Mouse (Mus musculus) monocyte, adult 5-6 weeks (primary cell): ENCODE data around the gene Hist1h4m. TPM values are rescaled to one million over a fixed set of nuclear protein-coding genes. Genes with fewer than 3 reads are reported as not detected.

Experiments
- total RNA-seq: library from RNA; stranded (forward); fragments of 200-1000, 200-491, 200-594 nt; gene quantifications from 3 replicates; pipeline ENCODE4 v1.2.3, GENCODE M21; 2017

Hist1h4m gene
- total RNA-seq, 1 experiment from 2014 or later: 131 TPM

Other genes with a start within 250 kb of the Hist1h4m start
- gene Olfr1364, start 230.0 kb upstream of the Hist1h4m start, total RNA-seq: not detected in 3 replicates
- not detected in 3 replicates for gene Olfr1362, start 197.7 kb upstream of the Hist1h4m start, total RNA-seq
- gene Olfr11, start 169.2 kb upstream of the Hist1h4m start, total RNA-seq: not detected in 3 replicates
- not detected in 3 replicates for gene Olfr1361, start 148.4 kb upstream of the Hist1h4m start, total RNA-seq
- gene Olfr1360, start 134.3 kb upstream of the Hist1h4m start, total RNA-seq: not detected in 3 replicates
- not detected in 3 replicates for gene Olfr1359, start 113.6 kb upstream of the Hist1h4m start, total RNA-seq
- 7.1 to 7.9 TPM in 2 of 3 replicates, not detected in the other for gene Hist1h2bl, start 95.6 kb upstream of the Hist1h4m start, total RNA-seq
- 159 to 372 TPM (median 273 TPM) in 3 replicates for gene Hist1h2ai, start 95.3 kb upstream of the Hist1h4m start, total RNA-seq
- gene Hist1h3h, start 94.1 kb upstream of the Hist1h4m start, total RNA-seq: 7.2 to 20.1 TPM (median 13.0 TPM) in 3 replicates
- 4.9 to 12.8 TPM (median 8.3 TPM) in 3 replicates for gene Hist1h2bm, start 89.7 kb upstream of the Hist1h4m start, total RNA-seq
- 8.3 to 34.5 TPM (median 21.9 TPM) in 3 replicates for gene Hist1h4j, start 76.7 kb upstream of the Hist1h4m start, total RNA-seq
- gene Hist1h4k, start 61.2 kb upstream of the Hist1h4m start, total RNA-seq: 57.7 to 141 TPM (median 135 TPM) in 3 replicates
- gene Hist1h2ak, start 57.9 kb upstream of the Hist1h4m start, total RNA-seq: 46.9 to 83.1 TPM (median 55.4 TPM) in 3 replicates
- 54.5 to 81.8 TPM (median 76.8 TPM) in 3 replicates for gene Hist1h2bn, start 57.6 kb upstream of the Hist1h4m start, total RNA-seq
- gene Hist1h1b, start 31.1 kb upstream of the Hist1h4m start, total RNA-seq: 74.2 to 131 TPM (median 93.8 TPM) in 3 replicates
- gene Hist1h3i, start 28.4 kb upstream of the Hist1h4m start, total RNA-seq: 8.6 to 11.4 TPM in 2 of 3 replicates, not detected in the other
- gene Hist1h2an, start 24.5 kb upstream of the Hist1h4m start, total RNA-seq: 15.0 to 50.0 TPM (median 36.2 TPM) in 3 replicates
- gene Hist1h2bp, start 24.3 kb upstream of the Hist1h4m start, total RNA-seq: 5.2 to 12.6 TPM (median 8.0 TPM) in 3 replicates
- gene Hist1h2bq, start 1.5 kb upstream of the Hist1h4m start, total RNA-seq: 1.1 to 64.9 TPM (median 28.6 TPM) in 3 replicates
- 114 TPM in 1 of 3 replicates, not detected in the others for gene Hist1h2ao, start 1.3 kb upstream of the Hist1h4m start, total RNA-seq
- 19.1 to 188 TPM (median 85.7 TPM) in 3 replicates for gene Hist1h4n, start 20.4 kb downstream of the Hist1h4m start, total RNA-seq
- 9.0 to 155 TPM (median 73.9 TPM) in 3 replicates for gene Hist1h2ap, start 21.8 kb downstream of the Hist1h4m start, total RNA-seq
- gene Hist1h2br, start 22.0 kb downstream of the Hist1h4m start, total RNA-seq: 18.5 to 55.6 TPM (median 45.1 TPM) in 3 replicates
- 2.1 to 2.6 TPM in 2 of 3 replicates, not detected in the other for gene Zfp184, start 133.3 kb downstream of the Hist1h4m start, total RNA-seq
- 0.32 to 0.78 TPM in 2 of 3 replicates, not detected in the other for gene Pom121l2, start 169.4 kb downstream of the Hist1h4m start, total RNA-seq
- gene Prss16, start 198.0 kb downstream of the Hist1h4m start, total RNA-seq: 0.10 to 0.64 TPM in 2 of 3 replicates, not detected in the other
- 11.3 to 37.5 TPM in 2 of 3 replicates, not detected in the other for gene Hist1h2ah, start 223.8 kb downstream of the Hist1h4m start, total RNA-seq
- gene Hist1h2bk, start 224.1 kb downstream of the Hist1h4m start, total RNA-seq: 6.8 to 12.3 TPM (median 11.3 TPM) in 3 replicates
- gene Hist1h4i, start 229.6 kb downstream of the Hist1h4m start, total RNA-seq: 13.3 to 29.5 TPM (median 23.6 TPM) in 3 replicates
- gene Hist1h2ag, start 231.2 kb downstream of the Hist1h4m start, total RNA-seq: 17.4 to 59.7 TPM in 2 of 3 replicates, not detected in the other
- gene Hist1h2bj, start 231.5 kb downstream of the Hist1h4m start, total RNA-seq: 7.1 to 19.9 TPM in 2 of 3 replicates, not detected in the other